Mouse (Mus musculus) liver, embryonic 14.5 days (tissue): ENCODE data around the gene Nav1. TPM values are rescaled to one million over a fixed set of nuclear protein-coding genes. Genes with fewer than 3 reads are reported as not detected.

Experiments
- ATAC-seq: fragments of 200-750 bp; cut with Nextera tagmentation; 2 replicates; pipeline ENCODE4 v1.8.0; 2017; ENCODE audit warnings: moderate number of reproducible peaks, mild to moderate bottlenecking, moderate library complexity; ENCODE audit not compliant: insufficient read depth
- DNase-seq, 3 experiments: peaks; one replicate each; pipeline ENCODE4 v3.0.0-alpha.2; 2012 to 2013; ENCODE audit warnings: low read depth in 3 of 3, low spot score in 3 of 3
- H3K27ac ChIP-seq: fragments of 300-500 bp; sonication (generic); 2 replicates; pipeline ENCODE4 v1.5.1; 2014; ENCODE audit warnings: moderate library complexity, mild to moderate bottlenecking, control low read depth, inconsistent platforms
- H3K27me3 ChIP-seq: fragments of 300-500 bp; sonication (generic); 2 replicates; pipeline ENCODE4 v1.6.1; 2014; ENCODE audit warnings: mild to moderate bottlenecking, low read length, moderate library complexity; ENCODE audit not compliant: control insufficient read depth, insufficient read depth
- H3K36me3 ChIP-seq: fragments of 300-500 bp; sonication (generic); replicated peaks from 2 replicates; pipeline ENCODE4 v1.6.1; 2014; ENCODE audit warnings: low read depth; ENCODE audit not compliant: control insufficient read depth, insufficient read depth
- H3K4me1 ChIP-seq, 2 experiments: fragments of 200-500 bp in 1 of 2; fragments of 300-500 bp in 1 of 2; sonication (generic) in 1 of 2; replicated peaks; 2 replicates each; pipeline ENCODE4 v1.6.1; 2012 to 2014; ENCODE audit warnings: antibody characterized with exemption in 1 of 2, inconsistent platforms in 1 of 2, low read length in 1 of 2; ENCODE audit not compliant: control insufficient read depth in 2 of 2, insufficient read depth in 2 of 2
- H3K4me2 ChIP-seq: fragments of 300-500 bp; sonication (generic); 2 replicates; pipeline ENCODE4 v1.6.1; 2014; ENCODE audit warnings: low read depth, mild to moderate bottlenecking, control low read depth, moderate library complexity
- H3K4me3 ChIP-seq, 2 experiments: fragments of 200-500 bp in 1 of 2; fragments of 300-500 bp in 1 of 2; sonication (generic) in 1 of 2; 2 replicates each; pipeline ENCODE4 v1.5.1; 2012 to 2014; ENCODE audit warnings: low read depth in 2 of 2, low read length in 2 of 2, mild to moderate bottlenecking in 2 of 2, control low read depth in 1 of 2, inconsistent platforms in 1 of 2, moderate library complexity in 1 of 2; ENCODE audit not compliant: insufficient read depth in 1 of 2
- H3K9ac ChIP-seq: fragments of 300-500 bp; sonication (generic); replicated peaks from 2 replicates; pipeline ENCODE4 v1.6.1; 2014; ENCODE audit warnings: mild to moderate bottlenecking, control low read depth, moderate library complexity
- H3K9me3 ChIP-seq: fragments of 300-500 bp; sonication (generic); 2 replicates; pipeline ENCODE4 v1.6.1; 2016; ENCODE audit warnings: low read length, mixed read lengths; ENCODE audit not compliant: control insufficient read depth
- CTCF ChIP-seq: IDR thresholded peaks from 2 replicates; pipeline ENCODE4 v1.5.1; 2016; ENCODE audit warnings: antibody characterized with exemption, low read depth, control low read depth
- EP300 ChIP-seq: IDR thresholded peaks from 2 replicates; pipeline ENCODE4 v1.6.1; 2016; ENCODE audit warnings: antibody characterized with exemption, low read depth
- WGBS: fragments of 180-500 bp; shearing (Covaris S2); extraction: QIAGEN DNeasy Blood & Tissue Kit; methylation state at CpG from one replicate; pipeline ENCODE4 v1.1.7; 2014; ENCODE audit not compliant: insufficient replicate concordance; 5-methylcytosine and 5-hydroxymethylcytosine counted together
- polyA plus RNA-seq, 2 experiments: library from polyadenylated mRNA; depleted of rRNA in 1 of 2; stranded (reverse) in 1 of 2; unstranded in 1 of 2; fragments of >200 nt; fragmentation: Nextera tagmentation in 1 of 2; extraction: Ambion mirVana in 1 of 2; gene quantifications; 2 replicates each; pipeline versions ENCODE4 v1.2.1 to v1.2.3; 2012 to 2014

The Nav1 gene
- polyA plus RNA-seq, 2 experiments = 1.0 to 1.5 TPM

DNA sequence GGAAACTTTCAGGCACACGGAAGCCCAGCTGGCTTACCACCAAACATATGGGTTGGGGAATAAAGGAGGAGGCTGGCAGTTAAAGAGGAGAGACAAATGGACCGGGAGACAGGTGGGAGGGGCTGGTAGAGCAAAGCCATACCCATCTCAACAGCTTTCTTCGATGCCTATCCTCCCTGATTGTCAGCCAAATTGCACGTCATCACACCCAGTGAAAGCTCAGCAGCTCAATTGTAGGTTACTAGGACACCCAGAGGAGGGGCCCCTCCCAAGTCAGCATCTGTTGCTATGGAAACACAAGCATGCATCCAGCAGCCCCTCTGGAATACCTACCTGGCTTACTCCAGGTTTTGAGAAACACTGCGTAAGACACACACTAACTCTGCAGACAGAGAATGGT, 88.4 kb downstream of the Nav1 start:
- peaks cover 0 to 20% of the 10 kb centered on the region in 2 experiments; a peak in 2 of 4 replicates for H3K4me1 ChIP-seq
- no peak overlapping the region for H3K27ac ChIP-seq
- H3K36me3 ChIP-seq = no peaks in the 10 kb centered on the region
- H3K4me3 ChIP-seq = no peak overlapping the region
- TF ChIP-seq CTCF (no peak), EP300 (no peak)
- no peak overlapping the region for H3K4me2 ChIP-seq
- H3K27me3 ChIP-seq = no peaks in the 10 kb centered on the region
- DNase-seq = no peak
- no peaks in the 10 kb centered on the region for H3K9me3 ChIP-seq
- 57% methylated on average over 5 of the region's 5 CpGs for WGBS
- no peak for ATAC-seq
- no peak overlapping the region for H3K9ac ChIP-seq

DNA sequence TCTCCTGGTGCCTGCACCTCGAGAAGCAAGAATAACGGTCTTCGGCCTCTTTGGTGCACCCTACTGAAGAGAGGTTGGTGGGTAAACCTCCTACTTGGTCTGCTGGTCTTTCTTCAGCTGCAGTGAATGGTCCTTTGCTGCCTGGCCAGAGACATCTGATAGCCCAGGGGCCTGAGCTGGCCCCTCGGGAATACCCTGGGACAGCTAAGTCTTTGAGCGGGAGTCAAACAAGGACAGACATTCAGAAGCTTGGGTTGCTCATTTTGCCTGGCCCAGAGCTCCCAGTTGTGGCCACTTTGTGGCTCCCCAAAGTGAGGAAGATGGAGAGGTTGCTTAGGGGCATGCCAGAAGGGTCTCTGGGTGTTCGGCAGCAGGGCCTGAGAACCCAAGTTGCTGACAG, 89.6 kb downstream of the Nav1 start:
- Histone ChIP-seq H3K27ac (no peak overlapping the region), H3K4me1 (peaks cover 0 to 20% of the 10 kb centered on the region in 2 experiments; a peak in 2 of 4 replicates), H3K4me3 (no peak overlapping the region), H3K36me3 (no peaks in the 10 kb centered on the region), H3K27me3 (no peaks in the 10 kb centered on the region), H3K4me2 (no peak overlapping the region), H3K9me3 (no peaks in the 10 kb centered on the region), H3K9ac (no peak overlapping the region)
- DNase-seq (no peak), ATAC-seq (no peak)
- 70% methylated on average over 6 of the region's 6 CpGs for WGBS
- TF ChIP-seq CTCF (no peak), EP300 (no peak)

DNA sequence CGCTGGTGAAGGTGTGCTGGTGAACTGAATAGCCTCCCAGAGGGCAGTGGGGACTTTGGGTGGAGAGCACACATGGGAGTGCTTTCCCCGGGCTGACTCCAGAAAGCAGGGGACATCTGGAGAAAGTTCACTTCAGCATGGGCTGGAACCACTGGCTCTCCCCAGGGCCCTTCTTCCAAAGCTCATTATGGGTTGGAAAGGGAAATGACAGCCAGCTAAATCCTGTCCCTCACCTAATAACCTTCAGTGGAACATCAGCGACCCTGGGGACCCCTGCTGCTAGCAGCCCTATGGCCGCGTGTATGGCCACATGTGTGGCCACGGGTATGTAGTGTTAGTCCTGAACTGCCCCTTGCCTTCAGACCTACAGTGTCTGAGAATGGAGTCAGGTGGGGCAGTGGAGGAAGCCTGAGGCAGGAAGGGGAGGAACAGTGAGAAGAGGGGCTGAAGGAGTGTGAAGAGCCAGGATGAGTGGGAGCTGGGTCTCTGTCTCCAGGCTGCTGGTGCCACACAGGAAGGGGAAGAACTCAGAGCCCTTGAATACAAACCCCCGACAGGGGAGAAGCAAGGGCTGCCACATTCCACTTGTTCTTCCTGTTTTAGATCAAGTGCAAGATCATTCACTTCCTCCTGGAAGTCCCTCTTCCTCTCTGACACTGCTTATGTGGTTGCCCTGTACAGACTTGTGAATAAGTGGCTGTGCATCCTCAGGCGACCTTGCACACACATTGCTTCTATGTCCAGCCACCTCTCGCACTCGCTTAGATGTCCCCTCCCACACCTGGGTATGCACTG, 90.4 kb downstream of the Nav1 start:
- H3K9ac ChIP-seq = no peak overlapping the region
- no peaks in the 10 kb centered on the region for H3K36me3 ChIP-seq
- H3K27ac ChIP-seq = no peak overlapping the region
- WGBS = 19% methylated on average over 10 of the region's 10 CpGs
- no peak overlapping the region for H3K4me3 ChIP-seq
- no peaks in the 10 kb centered on the region for H3K27me3 ChIP-seq
- H3K4me1 ChIP-seq = peaks cover 0 to 26% of the 10 kb centered on the region in 2 experiments; a peak in 2 of 4 replicates
- no peaks in the 10 kb centered on the region for H3K9me3 ChIP-seq
- ATAC-seq (no peak), DNase-seq (no peak)
- no peak overlapping the region for H3K4me2 ChIP-seq
- TF ChIP-seq EP300 = no peak
- no peak for TF ChIP-seq CTCF

DNA sequence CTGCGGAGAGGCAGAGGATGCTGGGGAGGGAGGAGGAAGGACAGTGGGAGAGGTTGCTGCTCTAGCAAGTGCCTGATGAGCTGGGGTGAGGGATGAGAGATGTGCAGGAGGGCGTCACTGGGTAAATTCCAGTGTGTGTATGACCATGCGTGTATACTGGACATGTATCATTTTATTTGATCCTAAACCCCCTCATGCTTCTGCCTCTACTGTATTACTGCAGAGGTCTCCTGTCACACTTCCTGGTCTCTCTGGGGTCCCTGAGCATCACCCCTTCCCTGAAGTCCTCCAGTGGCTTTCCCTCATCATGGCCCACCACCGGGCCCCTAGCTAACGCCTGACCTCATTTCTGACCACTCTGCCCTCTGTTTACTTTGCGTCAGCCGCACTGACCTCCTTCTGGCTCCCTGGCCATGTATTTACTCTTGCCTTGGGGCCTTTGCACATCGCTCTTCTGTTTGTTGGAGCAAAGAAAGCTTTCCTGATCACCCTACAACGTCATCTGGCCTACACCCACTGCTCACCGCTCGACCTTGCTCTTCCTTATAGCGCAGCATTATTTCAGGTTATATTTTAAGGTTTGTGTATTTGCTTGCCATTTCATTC, 91.4 kb downstream of the Nav1 start:
- no peaks in the 10 kb centered on the region for H3K36me3 ChIP-seq
- no peaks in the 10 kb centered on the region for H3K27me3 ChIP-seq
- 65% methylated on average over 12 of the region's 12 CpGs for WGBS
- H3K27ac ChIP-seq = no peak overlapping the region
- ATAC-seq (peak; percentile 35; the same call in 1 of the 2 replicates), DNase-seq (no peak)
- H3K4me1 ChIP-seq = peaks cover 0 to 29% of the 10 kb centered on the region in 2 experiments; a peak in 2 of 4 replicates
- no peak overlapping the region for H3K4me2 ChIP-seq
- no peak overlapping the region for H3K9ac ChIP-seq
- TF ChIP-seq EP300 = no peak
- TF ChIP-seq CTCF = no peak
- no peaks in the 10 kb centered on the region for H3K9me3 ChIP-seq
- no peak overlapping the region for H3K4me3 ChIP-seq

DNA sequence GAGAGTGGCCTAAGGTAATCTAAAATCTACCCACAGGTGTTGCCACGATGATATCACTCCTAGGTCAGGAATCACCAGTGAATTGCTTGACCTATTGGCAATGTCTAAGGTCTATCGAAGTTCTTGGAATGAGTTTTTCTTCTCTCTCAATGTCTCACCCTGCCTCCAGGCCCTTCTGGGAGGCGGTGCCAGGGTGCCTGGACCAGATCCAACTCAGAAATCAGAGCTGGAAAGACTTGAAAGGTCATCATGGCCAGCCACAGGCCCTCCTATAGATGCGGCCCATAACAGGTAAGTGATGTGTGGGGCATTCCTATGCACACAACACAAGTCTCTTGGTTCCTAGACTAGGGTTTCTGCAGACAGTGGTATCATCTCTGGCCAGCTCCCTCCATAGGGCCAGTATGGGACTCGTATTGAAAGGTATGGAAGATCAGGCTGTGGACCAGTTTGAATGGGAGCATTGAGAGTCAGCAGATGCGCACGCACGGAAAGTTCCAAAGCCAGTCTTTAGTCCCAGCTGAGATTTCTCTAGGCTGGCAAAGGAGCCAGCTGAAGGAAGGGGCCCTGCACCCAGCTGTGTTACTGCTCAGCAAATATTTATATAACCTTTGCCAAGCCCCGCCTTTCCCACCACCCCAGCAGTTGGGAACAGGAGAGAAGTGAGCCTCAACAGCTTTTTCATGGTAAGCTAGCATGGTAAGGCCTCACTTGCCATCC, 92.0 kb downstream of the Nav1 start:
- no peak overlapping the region for H3K9ac ChIP-seq
- peaks cover 4% of the 10 kb centered on the region; the same call in 1 of the 2 replicates for H3K27me3 ChIP-seq
- WGBS = 60% methylated on average over 9 of the region's 9 CpGs
- ATAC-seq (no peak), DNase-seq (no peak)
- no peak overlapping the region for H3K27ac ChIP-seq
- peaks cover 0 to 30% of the 10 kb centered on the region in 2 experiments; a peak in 2 of 4 replicates for H3K4me1 ChIP-seq
- TF ChIP-seq EP300 (no peak), CTCF (no peak)
- H3K4me3 ChIP-seq = no peak overlapping the region
- H3K9me3 ChIP-seq = no peaks in the 10 kb centered on the region
- H3K4me2 ChIP-seq = no peak overlapping the region
- no peaks in the 10 kb centered on the region for H3K36me3 ChIP-seq
